ENCODE assay signal across 8 mouse cellular contexts in the genomic region with DNA sequence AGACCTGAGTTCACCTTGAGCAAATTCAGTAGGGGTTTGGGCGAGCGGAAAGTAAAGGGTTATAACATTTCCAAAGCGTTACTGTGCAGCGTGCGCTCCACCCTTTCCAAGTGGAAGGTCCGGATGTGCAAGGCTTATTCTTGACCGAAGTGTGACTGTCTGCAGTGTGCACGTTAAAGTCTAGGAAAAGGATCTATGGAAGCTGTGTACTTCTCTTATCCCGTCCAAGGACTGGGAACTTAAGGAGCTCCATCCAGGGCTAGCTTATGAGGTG. TPM values are rescaled to one million over a fixed set of nuclear protein-coding genes. Genes with fewer than 3 reads are reported as not detected.
DNase-seq lines count a peak whose midpoint lies in the region; ATAC-seq and TF ChIP-seq lines count a peak whose summit lies in the region.

No protein-coding gene starts in this region.

- H3K27me3 ChIP-seq in thymus, adult 2 months (ENCODE audit: control insufficient read depth, insufficient read depth, low read length) = no peaks in the 10 kb centered on the region
- no peaks in the 10 kb centered on the region for H3K27me3 ChIP-seq in limb, embryonic 15.5 days

- WGBS in thymus, adult 2 months = under 1% methylated on average over 9 of the region's 9 CpGs
- WGBS in limb, embryonic 15.5 days = under 1% methylated on average over 9 of the region's 9 CpGs

- H3K9ac ChIP-seq in limb, embryonic 15.5 days = peak overlapping the region; percentile 79

- TF ChIP-seq CTCF in thymus, adult 2 months (IDR thresholded peaks at IDR 0.05; ENCODE audit: borderline replicate concordance, control insufficient read depth, extremely low read depth, insufficient read depth, low read length, poor library complexity) = no peak

- 0 out of 2 replicates have a peak, but pooled peaks cover 3% of the 10 kb centered on the region for H3K36me3 ChIP-seq in thymus, adult 2 months (ENCODE audit: control insufficient read depth, insufficient read depth, low read length)
- peaks cover 21% of the 10 kb centered on the region for H3K36me3 ChIP-seq in limb, embryonic 15.5 days

- H3K4me3 ChIP-seq in thymus, adult 2 months (ENCODE audit: control insufficient read depth, insufficient read depth, low read length) = peak overlapping the region; percentile 82
- peak overlapping the region; percentile 74 for H3K4me3 ChIP-seq in limb, embryonic 15.5 days

- ATAC-seq in frontal cortex, adult (ENCODE audit: low TSS enrichment) = peak; percentile 48
- ATAC-seq in limb, embryonic 15.5 days (ENCODE audit: insufficient number of reproducible peaks, low FRiP score, low TSS enrichment, low read depth) = no peak

- peak overlapping the region; percentile 52 for H3K27ac ChIP-seq in thymus, adult 2 months (ENCODE audit: control insufficient read depth, insufficient read depth, low read length)
- peak overlapping the region; percentile 97 for H3K27ac ChIP-seq in limb, embryonic 15.5 days

- peak overlapping the region; percentile 61 for H3K4me2 ChIP-seq in limb, embryonic 15.5 days

- no peaks in the 10 kb centered on the region for H3K9me3 ChIP-seq in limb, embryonic 15.5 days

- no peak for DNase-seq in frontal cortex, adult 2 months (ENCODE audit: extremely low spot score in 1 of 2, low spot score in 1 of 2)
- no peak for DNase-seq in thymus, adult 2 months
- DNase-seq in thymus, postnatal 14 days = no peak
- DNase-seq in telencephalon, adult 2 months (ENCODE audit: low read depth, low spot score) = peak; percentile 18
- no peak for DNase-seq in thymus, postnatal 4 days
- no peak for DNase-seq in right cerebral cortex, postnatal 14 days

- TF ChIP-seq POLR2A in thymus, adult 2 months (IDR thresholded peaks at IDR 0.05; ENCODE audit: control insufficient read depth, extremely low read depth, insufficient read depth, low read length, poor library complexity) = no peak

- H3K4me1 ChIP-seq in thymus, adult 2 months (replicated peaks; ENCODE audit: control insufficient read depth, insufficient read depth, low read length) = peaks cover 3% of the 10 kb centered on the region; the same call in 1 of the 2 replicates
- H3K4me1 ChIP-seq in limb, embryonic 15.5 days = peaks cover 15% of the 10 kb centered on the region

RNA-seq across cellular contexts. Expression of a gene that starts 0.9 kb away (rescaled TPM):
- 34.9 and 38.6 TPM in 2 replicates for polyA plus RNA-seq in frontal cortex, adult 2 months (2012; rRNA removed)
- polyA plus RNA-seq in thymus, adult 2 months (2012; rRNA removed) = 78.6 and 107 TPM in 2 replicates
- polyA plus RNA-seq in limb, embryonic 15.5 days (2015; fragmentation: Nextera tagmentation; extraction: Ambion mirVana) = 97.0 and 100 TPM in 2 replicates
